Mouse (Mus musculus): Measurements from ENCODE around the gene Dcaf8.

Dcaf8 gene

DNA sequence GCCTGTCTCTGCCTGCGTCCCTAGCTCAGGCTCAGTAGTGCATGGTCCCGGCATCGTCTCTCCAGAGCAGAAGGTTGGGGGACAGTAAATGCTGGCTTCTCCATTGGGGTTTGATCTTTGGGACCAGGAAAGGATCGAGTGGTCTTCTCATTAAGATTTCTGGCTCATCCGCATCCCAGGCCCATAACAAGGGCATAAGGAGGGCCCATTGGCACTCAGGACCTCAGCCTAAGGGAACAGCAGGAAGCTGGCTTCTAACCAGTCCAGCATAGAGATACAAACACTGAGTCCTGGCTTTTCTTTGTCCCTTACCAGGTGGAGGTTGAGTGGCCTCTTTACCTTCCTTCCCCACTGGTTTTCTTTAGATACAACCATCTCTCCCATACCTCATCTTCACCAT lies 50.0 kb downstream of the Dcaf8 start:
- no peak for DNase-seq

DNA sequence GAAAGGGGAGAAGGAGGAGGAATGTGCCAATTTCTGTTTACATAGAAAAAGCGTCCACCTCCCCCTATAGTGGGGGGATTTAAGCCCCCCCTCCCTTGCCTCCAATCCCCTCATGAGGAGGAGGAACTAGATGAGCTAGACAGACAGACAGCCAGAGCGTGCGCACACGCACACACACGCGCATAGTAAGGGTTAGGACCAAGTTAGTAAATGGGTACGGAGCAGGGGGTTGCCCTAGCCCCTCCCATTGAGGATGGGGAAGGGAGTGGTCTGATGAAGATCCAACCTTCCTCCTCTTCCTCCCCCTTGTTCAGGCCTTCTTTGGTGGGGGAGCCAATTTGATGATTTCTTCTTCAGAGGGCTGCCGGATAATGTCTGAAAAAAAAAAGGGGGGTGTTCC lies 50.4 kb downstream of the Dcaf8 start:
- DNase-seq = no peak

DNA sequence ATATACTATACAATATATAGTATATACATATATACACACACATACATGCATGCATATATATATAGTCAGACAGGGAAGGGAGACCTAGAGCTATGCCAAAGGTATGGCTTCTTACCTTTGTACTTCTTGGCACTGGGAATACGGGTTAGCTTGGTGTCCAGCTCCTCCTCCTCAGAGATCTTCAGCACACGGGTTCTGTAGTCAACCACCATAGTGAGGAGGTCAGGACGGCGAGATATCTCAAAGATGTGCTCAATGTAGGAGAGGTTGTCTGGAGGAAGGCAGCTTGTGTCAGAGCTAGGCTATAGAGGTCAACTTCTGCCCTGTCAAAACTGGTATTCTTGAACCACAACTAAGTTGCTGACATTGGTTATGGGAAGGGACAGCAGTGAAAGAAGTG lies 51.1 kb downstream of the Dcaf8 start:
- DNase-seq = no peak

DNA sequence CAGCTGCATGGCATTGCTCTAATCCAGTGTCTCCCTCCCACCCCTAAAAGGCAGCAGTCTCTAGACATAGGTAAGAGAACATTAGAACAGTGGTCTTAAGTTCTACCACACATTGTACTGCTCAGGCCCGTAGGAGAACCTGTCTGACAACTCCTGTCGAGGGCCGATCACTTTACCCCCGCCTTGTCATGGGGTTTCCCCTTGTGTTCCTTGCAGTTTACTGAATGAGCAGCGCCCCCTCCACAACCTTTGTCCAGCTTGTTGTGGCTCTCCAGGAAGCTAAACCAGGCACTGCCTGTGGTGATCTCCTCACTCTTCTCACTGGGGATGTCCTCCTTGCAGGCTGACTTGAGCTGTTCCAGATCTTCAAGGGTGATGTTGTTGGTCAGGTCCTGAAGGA lies 52.3 kb downstream of the Dcaf8 start:
- no peak for DNase-seq

DNA sequence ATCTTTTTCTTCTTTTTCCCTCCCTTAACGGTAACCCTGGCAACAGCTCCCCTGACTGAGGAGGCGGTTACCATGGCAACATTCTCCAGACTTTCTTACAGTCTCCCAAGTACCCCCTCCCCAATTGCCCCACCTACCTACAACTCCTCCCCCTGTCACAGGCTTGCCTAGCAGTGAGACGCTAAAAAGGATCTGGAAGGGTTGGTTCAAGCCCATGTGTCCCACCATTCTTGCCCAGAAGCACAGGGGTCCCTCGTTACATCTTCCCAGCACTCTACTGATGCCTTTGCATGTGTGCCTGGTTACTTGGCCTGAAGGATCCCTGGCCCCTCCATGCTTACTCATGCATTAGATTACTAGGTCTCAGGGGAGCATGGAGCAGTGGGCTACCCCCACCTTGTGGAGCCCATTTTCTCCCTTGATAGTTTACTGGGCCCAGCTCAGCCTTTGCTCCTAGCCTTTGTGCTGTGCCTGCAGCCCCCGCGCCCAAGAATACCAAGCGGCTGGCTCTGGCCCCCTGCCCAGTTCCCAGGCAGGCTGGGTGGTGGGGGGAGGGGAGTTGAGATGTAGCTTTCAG lies 53.1 kb downstream of the Dcaf8 start:
- DNase-seq = no peak

DNA sequence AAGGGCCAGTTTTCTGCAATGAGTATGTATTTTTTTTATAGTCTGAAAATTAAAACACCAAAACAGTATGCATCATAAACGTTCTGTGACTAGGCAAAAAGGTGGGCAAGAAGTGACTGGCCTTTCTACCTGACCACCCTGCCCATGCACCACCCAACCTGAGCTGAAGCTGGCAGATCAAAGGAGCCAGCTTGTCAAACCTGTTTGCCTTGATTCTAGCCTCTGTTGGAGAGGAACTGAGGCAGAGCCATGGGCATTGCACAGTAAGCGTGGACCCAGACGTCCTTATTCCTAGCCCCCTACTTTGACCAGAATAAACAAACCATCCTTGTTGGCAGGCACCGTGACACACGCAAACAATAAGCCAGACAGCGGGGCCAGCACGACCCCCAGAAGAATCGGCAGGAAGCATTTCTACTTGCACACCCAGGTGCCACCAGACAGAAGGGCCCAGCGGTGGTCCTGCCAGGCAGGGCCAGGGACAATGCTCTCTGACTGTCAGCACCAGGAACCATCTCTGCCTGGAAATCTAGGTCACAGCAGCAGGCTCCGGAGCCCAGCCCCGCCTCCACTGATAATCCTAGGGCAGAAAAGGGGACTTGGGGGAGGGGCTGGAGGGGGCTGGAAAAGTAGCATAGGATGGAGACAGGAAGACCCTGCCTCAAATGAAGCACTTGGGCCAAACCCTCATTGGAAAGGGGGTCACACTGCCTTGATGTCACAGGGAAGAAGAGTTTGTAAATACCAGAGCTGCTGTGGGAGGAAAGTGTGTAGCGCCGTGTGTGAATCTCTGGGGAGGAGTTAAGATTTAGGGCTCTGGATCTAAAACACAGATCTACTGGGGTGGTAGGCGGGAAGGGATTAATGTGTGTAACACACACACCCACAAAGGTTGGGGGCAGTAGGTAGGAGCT lies 54.3 kb downstream of the Dcaf8 start:
- no peak for DNase-seq

DNA sequence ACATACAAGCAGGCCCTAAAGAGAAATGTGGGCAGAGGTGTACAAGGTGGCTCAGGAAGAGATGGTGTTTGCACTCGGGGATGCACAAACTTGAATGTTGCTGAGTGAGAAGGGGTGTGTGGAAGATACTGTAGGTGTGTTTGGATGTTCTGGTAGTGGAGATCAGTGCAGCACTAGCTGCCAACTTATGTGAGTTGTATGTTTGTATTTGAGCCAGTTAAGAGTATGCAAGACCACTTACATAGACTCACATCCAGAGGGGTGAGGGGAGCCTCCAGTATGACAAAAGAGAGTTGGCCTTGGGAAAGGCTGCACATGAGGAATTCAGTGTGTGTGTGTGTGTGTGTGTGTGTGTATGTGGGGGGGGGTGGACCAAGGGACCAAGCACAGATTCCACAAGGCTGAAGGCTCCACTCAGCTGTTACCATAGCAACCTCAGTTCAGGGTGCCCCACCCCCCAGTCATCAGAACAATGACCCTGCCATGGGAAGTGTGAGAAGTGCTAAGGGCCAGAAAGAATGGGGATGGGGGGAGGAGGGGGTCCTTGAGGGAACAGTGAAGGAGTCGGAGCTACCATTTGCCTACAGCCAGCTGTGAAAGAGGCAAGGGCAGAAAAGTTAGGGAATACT lies 55.1 kb downstream of the Dcaf8 start:
- no peak for DNase-seq

DNA sequence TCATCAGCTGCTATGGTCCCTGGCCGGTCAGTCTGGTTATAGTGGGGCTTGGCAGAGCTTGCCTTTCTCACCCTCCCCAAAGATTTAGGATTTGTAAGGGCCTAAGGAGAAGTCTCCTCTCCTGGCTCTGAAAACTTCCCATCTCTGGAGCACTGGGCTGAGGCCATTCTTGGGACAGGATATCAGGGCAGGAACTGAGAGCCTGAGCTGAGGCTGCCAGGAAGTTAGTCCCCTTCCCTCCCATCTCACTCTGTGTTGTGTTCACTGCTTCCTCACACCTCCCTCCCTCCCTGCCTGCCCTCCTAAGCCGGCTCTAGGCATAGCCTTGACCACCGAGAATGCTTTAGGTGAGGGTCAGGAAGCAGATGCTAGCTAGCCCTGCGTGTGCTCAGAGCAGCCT lies 55.7 kb downstream of the Dcaf8 start:
- no peak for DNase-seq

DNA sequence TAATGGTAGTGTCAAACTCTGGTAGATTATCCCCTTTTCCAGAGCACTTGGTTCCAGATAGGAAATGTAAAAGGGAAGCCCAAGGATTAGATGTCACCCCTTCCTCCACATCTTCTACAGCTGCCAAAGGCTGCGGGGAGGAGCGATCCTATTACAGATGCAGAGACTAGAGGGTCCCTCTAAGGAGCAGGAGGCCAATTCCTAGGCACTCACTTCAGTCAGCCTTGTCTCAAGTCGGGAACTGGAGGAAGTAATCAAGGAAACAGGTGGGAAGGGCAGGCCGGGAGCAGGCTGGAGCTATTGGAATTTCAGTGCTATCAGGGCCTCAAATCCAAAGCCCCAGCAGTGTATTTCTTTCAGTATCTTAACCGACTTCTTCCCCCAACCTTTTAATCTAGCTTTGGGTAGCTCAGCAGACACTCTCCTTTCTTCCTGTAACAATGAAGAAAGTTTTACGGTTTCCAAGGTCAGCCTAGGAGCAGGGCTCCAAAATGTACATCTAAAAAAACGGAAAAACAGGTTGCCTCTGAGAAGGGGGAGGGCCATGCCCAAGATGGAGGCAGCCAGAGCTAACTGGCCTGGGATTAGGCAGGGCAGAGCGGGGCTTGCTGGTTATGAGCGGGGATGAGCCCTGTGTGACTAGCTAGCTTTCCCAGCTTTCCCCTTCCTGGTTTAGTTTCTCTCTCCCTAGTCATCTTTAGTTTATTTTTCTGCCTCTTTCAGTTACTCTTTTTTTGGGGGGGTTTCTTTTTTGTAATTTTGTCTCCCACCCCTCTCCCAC lies 56.3 kb downstream of the Dcaf8 start:
- no peak for DNase-seq

DNA sequence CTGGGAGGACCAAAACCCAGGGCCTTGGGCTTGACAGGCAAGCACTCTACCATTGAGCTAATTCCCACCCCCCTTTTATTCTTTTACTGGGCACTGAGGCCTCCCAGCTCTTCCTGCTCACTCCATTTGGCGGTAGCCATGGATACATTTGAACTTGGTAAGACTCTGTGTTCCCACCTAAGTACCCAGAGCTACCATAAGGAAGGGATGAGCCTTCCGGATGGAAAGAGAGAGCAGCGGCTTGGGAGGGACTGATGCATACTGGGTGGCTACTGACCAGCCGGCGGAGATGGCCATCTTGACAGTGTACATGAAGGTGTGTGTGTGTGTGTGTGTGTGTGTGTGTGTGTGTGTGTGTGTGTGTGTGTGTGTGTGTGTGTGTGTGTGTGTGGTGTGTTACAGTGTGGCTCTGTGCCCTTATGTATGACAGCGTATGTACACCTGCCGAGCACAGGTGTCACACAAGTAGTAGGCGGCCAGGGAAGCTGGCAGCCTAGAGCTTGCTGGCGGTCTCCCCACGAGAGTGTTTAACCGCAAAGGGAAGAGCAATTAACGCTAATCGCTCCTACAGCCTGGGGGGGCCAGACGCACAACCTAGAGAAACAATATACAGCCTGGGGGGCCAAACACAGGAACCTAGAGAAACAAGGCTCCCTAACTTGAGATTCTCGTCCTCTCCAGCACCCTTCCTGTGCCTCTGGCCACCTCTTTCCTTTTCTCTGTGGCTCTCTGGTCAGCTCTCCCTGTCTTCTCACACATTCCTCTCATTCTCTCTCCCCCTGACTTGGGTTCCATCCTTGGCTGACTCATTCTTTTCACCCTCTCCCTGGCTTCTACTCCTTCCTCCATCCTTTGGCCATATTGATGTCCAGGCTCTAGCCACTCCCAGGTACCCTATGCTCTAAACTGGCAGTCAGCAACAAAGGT lies 57.2 kb downstream of the Dcaf8 start:
- no peak for DNase-seq

DNA sequence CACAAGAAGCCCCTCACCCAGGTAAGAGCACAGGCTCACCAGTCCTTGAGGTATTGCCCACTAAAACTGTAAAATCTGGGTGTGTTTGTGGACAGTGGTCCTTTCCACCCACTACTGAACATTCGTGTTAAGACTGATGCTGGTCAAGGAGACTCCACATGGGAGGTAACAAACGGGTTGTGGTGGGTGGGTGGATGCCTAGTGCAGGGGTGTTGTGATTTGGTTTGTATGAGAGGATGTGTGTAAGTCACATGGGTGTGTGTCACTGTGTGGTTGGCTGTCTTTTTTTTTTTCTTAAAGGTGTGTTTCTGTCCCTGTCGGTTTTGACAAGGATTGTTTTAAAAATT lies 57.8 kb downstream of the Dcaf8 start:
- DNase-seq = no peak

DNA sequence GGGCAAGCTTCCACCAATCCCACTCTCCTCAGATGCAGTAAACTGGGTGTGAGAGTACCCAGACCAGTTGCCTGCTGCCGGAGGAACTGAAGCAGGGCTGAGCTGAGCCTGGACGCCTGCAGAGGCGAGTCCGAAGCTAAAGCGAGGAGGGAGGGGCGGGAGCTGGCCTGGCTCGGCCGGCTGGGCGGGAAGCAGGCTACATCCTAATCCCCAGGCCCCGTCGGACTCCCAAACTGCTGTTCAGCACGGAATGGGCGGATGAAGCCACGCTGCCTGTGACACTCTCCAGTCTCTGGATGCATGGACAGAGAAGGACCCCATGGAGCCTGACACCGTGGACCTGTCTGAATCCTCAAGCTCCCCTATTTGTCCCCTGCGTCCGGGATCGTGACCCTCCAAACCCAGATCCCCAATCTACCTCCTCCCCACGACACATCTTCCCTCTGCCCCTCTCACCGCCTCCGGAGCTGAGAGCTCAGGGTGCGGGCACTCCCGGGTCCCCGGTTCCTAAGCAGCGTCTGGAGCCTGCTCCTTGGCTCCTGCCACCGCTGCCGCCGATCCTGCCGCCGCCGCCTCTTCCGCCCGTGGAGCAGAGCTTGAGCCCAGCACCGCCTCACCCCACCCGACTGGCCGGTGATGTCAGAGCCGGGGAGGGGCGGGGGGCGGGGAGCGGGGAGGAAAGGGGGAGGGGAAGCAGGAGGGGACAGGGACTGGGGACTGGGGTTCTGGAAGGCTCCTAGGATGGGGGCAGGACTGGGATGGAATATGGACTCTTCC lies 58.4 kb downstream of the Dcaf8 start, which contains the start of gene Pea15a:
Gene Pea15a (minus strand): TSS at position 664 of the 777 bp plus-strand sequence.
- DNase-seq = peak; percentile 76

DNA sequence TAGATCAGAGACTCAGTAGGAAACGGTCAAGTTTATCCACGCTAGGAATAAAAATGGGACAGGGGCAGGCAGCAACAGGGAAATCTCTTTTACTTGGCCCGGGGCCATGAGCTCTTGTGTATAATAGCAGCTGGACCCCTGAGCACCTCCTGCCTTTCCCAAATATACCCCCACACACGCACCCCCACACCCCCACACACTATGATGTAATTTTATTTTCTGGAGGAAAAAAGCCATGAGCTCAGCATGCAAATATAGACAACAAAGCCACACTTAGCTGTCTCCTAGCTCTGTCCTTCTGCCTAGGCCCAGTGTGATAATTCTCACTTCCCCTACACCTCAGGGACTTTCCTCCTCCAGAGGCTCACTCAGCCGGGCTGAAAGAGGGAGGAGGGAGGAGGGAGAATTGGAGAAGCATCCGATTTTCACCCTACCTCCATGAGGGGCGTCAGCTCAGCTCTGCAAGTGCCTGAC lies 59.3 kb downstream of the Dcaf8 start:
- no peak for DNase-seq

DNA sequence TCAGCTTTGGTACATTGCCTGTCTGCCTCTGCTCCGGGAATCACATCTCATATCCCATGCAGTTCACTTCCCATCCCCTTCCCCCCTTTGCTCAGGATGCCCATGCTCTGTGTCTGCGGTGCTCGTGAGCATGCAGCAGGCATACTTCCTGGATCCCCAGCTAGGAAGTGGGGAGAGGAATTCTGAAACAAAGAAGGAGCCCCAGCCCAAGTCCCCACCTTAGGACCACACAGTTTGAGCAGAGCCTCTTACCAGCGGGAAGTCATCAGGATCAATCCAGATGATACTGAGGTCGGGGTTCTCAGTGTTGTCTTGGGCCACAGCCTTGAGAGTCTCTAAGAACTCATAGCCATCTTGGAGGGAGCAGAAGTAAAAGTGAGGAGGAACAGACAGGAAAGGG lies 64.9 kb downstream of the Dcaf8 start:
- DNase-seq = no peak

DNA sequence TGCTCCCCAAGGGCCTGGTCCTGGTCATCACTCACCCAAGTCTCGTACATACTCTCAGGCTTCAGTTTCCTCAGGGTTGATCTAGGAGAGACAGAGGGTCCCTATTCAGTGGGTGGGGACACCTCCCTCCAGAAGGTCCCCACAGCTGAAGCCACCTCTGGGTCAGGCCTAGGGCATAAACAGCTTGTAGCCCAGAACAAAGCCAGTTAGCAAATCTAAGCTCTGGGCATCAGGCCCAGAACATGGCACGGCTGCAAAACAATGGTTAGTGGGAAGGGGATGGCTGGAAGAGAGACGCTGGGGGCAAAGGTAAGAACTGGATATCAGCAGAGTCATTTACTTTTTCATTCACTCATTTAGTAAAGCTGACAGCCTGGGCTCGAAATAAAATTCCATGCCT lies 65.9 kb downstream of the Dcaf8 start:
- no peak for DNase-seq

DNA sequence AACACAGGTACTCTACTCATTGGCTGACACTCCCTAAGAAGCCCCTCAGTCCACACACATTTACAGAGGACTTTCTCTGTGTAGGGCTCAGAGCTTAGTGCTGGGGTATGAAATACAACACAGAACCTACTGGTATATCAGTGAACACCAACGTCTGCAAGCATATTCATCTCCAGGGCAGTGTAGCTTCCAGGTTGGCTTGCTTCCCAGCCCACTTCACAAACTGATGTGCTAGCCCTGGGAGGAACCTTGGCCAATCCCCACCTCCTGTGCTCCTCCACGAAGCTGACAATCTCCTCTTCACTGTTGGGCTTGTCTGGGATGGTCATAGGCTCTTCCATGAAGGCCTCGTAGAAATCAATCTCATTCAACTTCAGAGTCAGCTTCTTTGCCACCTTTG lies 66.9 kb downstream of the Dcaf8 start:
- no peak for DNase-seq

DNA sequence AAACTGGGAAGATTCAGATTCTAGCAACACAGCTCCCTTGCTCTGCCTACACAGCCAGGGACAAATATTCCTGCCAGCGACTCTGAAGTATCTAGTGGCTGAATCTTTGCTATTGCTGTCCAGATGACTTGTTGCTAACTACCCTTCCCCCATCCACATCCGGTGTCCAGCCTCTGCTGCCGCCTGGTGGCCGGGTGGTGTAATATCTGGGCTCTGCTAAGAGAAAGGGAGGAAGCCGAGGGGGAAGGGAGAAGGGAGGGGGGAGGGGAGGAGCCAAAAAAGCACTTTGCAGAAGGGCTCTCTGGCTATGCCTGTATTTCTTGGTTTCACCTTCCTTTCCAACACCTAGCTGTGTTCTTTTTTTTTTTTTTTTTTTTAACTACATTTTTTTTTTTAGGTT lies 69.3 kb downstream of the Dcaf8 start:
- DNase-seq = peak; percentile 93

DNA sequence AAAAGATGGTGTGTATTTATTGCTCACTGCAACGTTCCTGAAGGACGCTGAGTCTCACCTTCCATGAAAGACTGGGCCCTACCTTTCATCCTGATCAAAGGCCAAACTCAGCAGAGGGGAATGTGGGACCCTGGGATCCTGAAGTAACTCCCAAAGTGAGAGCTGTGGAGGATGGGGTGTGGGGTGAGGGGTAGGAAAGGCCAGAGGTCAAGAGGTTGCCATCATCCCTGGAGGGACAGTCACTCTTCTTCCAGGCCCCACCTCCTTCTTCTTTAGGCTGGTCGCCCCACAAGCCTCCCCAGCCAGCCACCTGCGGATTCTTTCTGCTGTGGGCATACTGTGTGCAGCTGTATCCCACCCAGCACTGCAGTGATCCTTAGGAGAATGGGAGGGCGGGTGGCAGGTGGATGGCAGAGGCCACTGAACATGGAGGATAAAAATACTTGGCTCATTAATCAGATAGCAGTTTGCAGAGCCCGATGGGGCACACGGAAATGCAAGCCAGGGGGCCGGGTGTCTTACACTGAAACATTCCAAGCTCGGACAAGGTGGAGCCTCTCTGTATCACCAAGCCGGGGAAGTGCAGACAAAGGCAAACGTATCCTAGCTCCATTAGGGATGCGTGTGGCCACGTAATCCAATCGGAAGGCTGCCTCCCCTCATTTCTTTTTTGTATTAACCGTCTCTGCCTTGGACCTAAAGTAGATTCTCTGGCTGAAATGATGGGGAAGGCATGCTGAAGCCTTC lies 70.5 kb downstream of the Dcaf8 start:
- no peak for DNase-seq

DNA sequence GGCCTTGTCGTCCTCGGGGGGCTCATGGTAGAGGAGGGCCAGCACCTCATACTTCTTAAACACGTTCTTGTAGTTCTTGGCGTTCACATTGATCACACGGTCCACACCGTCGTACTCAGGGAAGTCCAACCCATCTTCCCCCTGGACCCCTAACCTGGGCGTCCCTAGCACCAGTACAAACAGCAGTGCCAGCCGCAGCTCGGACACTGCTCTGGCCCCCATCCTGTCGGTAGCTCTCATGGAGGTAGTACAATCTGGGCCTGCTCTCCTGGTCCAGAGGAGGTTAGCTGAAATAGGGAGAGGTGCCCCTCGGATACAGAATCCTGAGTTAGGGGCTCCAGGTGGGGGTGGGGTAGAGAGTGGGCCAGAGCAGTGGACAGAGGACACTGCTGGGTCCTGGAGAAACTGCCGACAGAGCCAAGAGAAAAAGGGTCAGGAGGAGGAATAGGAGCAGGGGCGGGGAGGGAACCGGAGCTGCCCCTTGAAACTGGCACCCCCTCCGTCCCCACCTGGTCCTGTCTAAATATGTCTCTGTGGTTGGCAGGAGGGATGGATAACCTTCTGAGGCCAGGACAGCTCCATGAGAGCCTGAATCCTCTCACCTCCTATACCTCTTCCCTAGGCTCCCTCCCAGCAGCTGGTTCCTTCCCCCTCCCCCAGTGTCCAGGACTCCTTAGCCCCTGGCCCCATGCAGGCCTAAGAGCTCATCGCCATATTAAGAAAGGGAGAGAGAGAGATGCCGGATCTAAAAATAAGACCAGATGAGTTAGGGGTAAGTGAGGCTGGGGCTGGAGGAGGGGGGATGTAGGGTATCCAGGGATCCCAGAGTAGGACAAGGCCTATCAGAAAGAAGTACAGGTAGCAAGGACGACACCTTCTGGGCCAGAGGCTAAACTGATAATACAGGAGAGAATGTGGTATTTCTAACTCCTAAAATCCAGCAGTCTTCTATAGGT lies 71.8 kb downstream of the Dcaf8 start, which contains the start of gene Casq1:
Gene Casq1 (minus strand): TSS at position 418 of the 956 bp plus-strand sequence.
- DNase-seq = no peak

Data from thymus, postnatal 14 days (tissue).